Mouse (Mus musculus) large intestine, adult 2 months (tissue): ENCODE data around the gene Rhbdl3. TPM values are rescaled to one million over a fixed set of nuclear protein-coding genes. Genes with fewer than 3 reads are reported as not detected.
"Not testable (repeated sequence)": the region's sequence is repeated elsewhere in the genome, so short reads cannot be mapped to it uniquely, and the experiment has no call there.

ENCODE experiments used
- DNase-seq: peaks from one replicate; pipeline ENCODE4 v3.0.0-alpha.2; 2012; ENCODE audit warnings: low read depth, low spot score
- WGBS: fragments of 180-500 bp; shearing (Covaris S2); methylation state at CpG from one replicate; pipeline ENCODE4 v1.1.7; 2018; 5-methylcytosine and 5-hydroxymethylcytosine counted together
- polyA plus RNA-seq: library from polyadenylated mRNA; depleted of rRNA; stranded (reverse); fragments of >200 nt; gene quantifications from 2 replicates; pipeline ENCODE4 v1.2.3, GENCODE M21; 2012; rRNA removed

The Rhbdl3 gene
- polyA plus RNA-seq, 1 experiment: 1.6 TPM

DNA sequence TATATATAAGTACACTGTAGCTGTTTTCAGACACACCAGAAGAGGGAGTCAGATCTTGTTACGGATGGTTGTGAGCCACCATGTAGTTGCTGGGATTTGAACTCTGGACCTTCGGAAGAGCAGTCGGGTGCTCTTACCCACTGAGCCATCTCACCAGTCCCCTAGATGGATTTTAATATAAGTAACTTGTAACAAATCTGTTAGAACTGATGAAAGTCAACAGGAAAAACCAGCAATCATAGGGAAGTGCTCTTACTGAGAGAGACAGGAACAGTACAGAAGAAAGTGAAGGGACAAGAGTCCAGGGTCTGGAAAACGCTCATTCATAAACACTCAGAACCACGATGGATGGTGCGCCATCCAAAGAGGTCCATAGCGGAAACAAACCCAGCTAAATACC is 78.5 kb downstream of the Rhbdl3 start:
- WGBS: 89% methylated on average over 7 of the region's 7 CpGs
- not testable (repeated sequence) for DNase-seq

DNA sequence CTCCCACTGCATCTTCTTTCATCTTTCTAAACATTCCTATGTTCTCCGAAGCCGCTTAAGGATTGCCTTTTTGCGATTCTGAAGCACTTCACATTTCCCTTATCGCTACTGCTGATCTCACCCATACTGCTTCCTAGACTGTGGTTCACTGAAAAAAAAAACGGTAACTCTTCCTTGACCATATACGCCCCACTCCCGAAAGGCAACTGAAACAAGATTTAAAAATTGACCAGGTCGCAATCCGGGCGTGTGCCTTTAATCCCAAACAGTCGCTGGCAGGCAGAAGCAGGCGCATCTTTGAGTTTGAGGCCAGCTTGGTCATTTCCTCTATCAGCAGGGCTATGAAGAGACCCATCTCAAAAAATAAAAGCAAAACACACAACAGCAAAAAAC is 81.9 kb downstream of the Rhbdl3 start:
- 0% methylated on average over 12 of the region's 12 CpGs for WGBS
- DNase-seq: no peak

DNA sequence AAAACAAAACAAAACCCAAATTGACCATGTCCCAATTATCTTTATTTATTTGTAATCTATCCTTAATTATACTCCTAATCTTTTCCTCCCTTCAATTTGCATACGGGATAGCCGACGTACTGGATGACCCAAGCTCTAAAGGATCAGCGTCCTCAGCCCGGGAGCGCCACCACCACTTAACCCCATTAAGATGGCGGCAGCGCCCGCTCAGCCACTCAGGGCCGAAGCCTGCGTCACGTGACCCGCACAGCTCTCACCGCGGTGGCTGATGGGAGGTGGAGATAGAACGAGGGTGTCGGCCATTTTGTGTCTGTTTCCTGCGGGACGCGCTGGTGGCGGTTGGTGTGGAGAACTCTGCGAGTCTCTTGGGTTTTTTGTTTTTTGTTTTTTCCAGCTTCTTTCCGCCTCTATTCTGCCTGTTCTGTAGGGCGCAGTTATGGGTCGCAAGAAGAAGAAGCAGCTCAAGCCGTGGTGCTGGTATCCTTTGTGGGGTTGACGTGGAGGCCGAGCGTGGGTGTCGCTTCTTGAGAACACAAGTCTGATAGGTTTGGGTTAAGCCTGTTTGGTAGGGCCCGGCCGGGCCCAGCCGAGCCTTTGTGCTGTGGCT is 82.4 kb downstream of the Rhbdl3 start, which contains the start of gene Zfp207:
TSS of gene Zfp207 (plus strand) at position 261 of the 607 bp plus-strand sequence.
- peak; percentile 92 for DNase-seq
- under 1% methylated on average over 33 of the region's 33 CpGs for WGBS

DNA sequence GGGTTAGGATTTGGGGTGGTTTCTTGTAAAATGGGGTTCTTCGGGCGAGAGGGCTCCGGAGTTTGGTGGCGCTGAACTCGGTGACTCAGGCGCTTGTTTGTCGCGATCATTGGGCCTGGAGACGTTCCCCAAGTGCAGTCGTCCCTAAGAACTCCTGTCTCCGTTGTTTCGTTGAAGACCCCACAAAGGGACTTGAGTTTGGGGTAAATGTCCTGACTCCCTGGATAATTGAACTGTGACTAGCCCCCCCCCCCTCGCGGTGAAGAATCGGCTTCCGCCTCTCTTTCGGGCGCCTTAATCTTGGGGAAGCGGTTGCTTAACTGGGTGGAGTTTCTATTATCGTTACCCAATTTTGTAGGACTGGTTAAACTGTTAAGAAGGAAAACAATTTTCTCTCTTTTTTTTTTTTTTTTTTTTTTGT is 82.9 kb downstream of the Rhbdl3 start:
- DNase-seq: no peak
- under 1% methylated on average over 20 of the region's 20 CpGs for WGBS

DNA sequence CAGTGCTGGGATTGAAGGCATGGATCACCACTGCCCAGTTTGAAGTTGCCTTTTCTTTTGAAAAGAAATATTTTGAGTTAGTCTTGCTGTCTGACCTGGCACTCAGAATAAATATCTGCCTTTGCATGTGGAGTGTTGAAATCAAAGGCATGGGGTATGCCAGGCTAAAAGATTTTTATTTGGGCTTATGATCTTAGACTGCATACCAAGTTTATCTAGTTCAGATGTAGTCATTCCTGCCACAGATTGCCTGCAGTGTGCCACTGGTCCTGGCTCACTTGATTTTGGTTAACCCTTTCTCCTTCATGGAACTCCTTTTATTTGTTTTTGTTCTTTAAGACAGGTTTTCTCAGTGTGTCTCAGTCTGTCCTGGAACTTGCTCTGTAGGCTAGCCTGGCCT is 83.7 kb downstream of the Rhbdl3 start:
- no peak for DNase-seq

DNA sequence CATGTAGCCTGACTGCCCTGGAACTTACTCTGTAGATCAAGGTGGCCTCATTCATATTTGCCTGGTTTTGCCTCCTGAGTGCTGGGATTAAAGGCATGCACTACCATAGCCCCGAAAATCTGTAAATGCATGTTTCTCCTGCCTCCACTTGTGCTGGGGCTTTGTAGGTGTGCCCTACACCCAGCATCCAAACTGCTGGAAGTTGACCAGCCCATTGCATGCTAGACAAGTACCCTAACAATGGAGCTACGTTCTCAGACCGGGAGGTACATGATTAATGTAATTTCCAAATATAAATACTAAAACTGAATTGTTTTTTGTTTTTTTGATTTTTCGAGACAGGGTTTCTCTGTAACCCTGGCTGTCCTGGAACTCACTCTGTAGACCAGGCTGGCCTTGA is 84.3 kb downstream of the Rhbdl3 start:
- WGBS: 6% methylated on average over 4 of the region's 4 CpGs
- DNase-seq: no peak

DNA sequence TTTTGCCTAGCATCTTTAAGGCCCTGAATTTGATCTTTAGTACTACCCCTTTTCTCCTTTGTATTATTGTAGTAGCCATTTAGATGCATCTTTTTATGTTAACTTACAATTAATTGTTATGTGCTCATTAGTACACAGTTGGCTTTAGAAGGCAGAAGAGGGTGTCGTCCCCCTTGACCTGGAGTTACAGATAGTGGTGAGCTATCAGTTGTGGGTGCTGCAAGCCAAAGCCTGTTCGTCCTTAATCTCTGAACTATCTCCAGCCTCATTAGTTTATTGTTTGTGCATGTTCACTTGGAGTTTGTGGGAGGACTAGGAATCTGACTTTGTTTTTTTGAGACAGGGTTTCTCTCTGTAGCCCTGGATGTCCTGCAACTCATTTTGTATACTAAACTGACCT is 86.1 kb downstream of the Rhbdl3 start:
- DNase-seq: no peak
- 51% methylated on average over 2 of the region's 2 CpGs for WGBS

DNA sequence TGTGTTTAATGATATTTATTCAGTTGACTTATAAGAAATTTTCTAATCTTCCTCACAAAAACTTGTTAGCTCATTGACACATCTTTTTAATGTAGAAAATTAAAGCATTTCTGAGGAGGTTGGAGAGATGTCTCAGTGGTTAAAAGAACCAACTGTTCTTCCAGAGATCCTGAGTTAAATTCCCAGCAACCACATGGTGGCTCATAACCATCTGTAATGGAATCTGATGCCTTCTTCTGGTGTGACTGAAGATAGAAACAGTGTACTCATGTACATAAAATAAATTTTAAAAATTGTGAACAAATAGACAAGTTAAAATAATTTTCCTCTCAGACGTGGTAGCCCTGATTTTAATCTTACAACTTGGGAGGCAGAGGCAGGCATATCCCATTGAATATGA is 89.2 kb downstream of the Rhbdl3 start:
- DNase-seq: no peak
- 84% methylated on average over 1 of the region's 1 CpGs for WGBS

DNA sequence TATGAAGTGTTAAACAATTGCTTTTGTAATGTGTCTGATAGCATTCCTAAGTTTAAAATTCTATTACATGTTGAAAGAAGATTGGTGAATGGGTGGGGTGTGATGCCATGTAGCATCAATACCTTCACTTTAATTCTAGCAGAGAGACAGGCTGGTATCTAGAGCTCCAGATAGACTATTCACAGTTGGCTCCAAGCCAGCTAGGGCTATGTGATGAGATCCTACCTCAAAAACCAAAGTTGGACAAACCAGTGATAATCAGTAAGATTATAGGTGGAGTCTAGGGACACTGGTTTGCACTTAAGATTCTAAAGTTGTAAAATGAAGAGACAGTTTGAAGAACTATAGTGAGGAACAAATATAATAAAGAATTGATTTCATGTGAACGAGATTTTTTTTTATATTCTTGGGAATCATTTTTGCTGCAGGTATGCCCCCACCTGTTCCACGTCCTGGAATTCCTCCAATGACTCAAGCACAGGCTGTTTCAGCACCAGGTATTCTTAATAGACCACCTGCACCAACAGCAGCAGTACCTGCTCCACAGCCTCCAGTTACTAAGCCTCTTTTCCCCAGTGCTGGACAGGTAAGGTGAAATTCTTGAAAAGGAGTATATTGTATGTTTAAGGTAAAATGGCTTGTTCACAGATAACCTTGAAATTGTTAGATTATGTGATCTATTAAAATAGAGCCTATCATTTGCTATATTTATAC is 90.9 kb downstream of the Rhbdl3 start:
- DNase-seq: no peak
- 72% methylated on average over 2 of the region's 2 CpGs for WGBS

DNA sequence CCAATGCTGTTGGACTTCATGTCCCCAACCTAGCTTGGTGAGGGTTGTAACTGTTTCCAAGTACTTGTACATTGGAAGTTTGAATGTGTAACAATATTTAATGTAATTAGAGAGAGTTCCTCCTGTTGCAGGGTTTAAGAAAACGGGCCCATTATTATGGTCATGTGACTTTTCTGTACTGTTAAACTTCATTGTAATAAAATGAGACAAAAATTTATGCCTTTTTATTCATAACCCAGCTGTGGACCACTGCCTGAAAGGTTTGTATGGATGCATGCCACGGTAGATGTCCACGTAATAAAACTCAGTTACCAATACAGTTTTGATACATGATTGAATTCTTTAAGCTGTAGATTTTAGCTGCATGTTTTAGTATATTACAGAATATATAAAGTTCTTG is 95.2 kb downstream of the Rhbdl3 start:
- DNase-seq: no peak
- 73% methylated on average over 3 of the region's 3 CpGs for WGBS

DNA sequence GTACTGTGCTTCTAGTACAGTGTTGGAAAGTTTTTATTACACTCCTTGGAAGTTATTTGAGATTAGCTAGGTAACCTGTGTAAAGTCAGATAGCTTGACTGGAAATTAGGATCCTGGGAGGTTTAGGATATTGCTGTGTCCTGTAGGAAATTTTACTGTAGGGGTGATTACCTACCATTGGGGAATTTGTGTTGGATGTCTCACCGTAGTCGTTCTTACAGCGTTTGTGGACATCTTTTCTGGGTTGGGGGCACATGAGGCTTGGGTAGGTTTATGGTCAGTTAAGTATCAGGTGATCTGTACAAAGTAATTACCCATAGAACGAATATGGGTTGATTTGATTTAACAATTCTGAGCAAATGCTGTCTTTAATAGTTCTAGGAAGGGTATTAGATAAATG is 95.9 kb downstream of the Rhbdl3 start:
- WGBS: 82% methylated on average over 4 of the region's 4 CpGs
- no peak for DNase-seq

Other genes with a start within 250 kb of the Rhbdl3 start
- gene Crlf3, start 219.9 kb upstream of the Rhbdl3 start, polyA plus RNA-seq: 9.9 and 12.1 TPM in 2 replicates
- gene Atad5, start 211.5 kb upstream of the Rhbdl3 start, polyA plus RNA-seq: 0.83 and 1.2 TPM in 2 replicates
- gene Tefm, start 158.7 kb upstream of the Rhbdl3 start, polyA plus RNA-seq: 3.9 and 4.5 TPM in 2 replicates
- 6.4 and 15.3 TPM in 2 replicates for gene Adap2, start 146.8 kb upstream of the Rhbdl3 start, polyA plus RNA-seq
- 4.8 and 5.7 TPM in 2 replicates for gene Rnf135, start 117.1 kb upstream of the Rhbdl3 start, polyA plus RNA-seq
- 8.0 and 9.9 TPM in 2 replicates for gene Rhot1, start 91.9 kb upstream of the Rhbdl3 start, polyA plus RNA-seq
- gene 5730455P16Rik, start 77.1 kb downstream of the Rhbdl3 start, polyA plus RNA-seq: 1.4 and 3.0 TPM in 2 replicates
- gene Zfp207, start 82.4 kb downstream of the Rhbdl3 start, polyA plus RNA-seq: 73.8 and 97.8 TPM in 2 replicates
- gene Psmd11, start 127.7 kb downstream of the Rhbdl3 start, polyA plus RNA-seq: 43.9 and 59.3 TPM in 2 replicates
- gene Cdk5r1, start 176.1 kb downstream of the Rhbdl3 start, polyA plus RNA-seq: 0.58 and 1.0 TPM in 2 replicates